ENCODE assay signal across 24 mouse cellular contexts in genomic region chr17:45028441-45028840, GRCm38 (mm10).
DNase-seq lines count a peak whose midpoint lies in the region; ATAC-seq and TF ChIP-seq lines count a peak whose summit lies in the region.
"Had no signal": no experiment of that assay in that cellular context is flagged by ENCODE, and none has a peak within 500 bp of the region (broad histone marks: within the 10 kb centered on the region; RNA-seq: fewer than 3 reads in every experiment).

No protein-coding gene starts in this region.

- H3K4me1 ChIP-seq in embryonic facial prominence, embryonic 14.5 days (ENCODE audit: control insufficient read depth, insufficient read depth, low read length) = peaks cover under 1% of the 10 kb centered on the region; the same call in 1 of the 2 replicates
- H3K4me1 ChIP-seq in embryonic facial prominence, embryonic 10.5 days = peaks cover 14% of the 10 kb centered on the region
- H3K4me1 ChIP-seq in kidney, postnatal 0 days (replicated peaks; ENCODE audit: insufficient read depth, low read length) = no peaks in the 10 kb centered on the region
- H3K4me1 ChIP-seq: limb, embryonic 15.5 days had no signal

- H3K9ac ChIP-seq in embryonic facial prominence, embryonic 14.5 days (ENCODE audit: low read depth, low read length) = no peak overlapping the region
- H3K9ac ChIP-seq in kidney, postnatal 0 days (ENCODE audit: low read depth, low read length) = no peak overlapping the region
- H3K9ac ChIP-seq: forebrain, postnatal 0 days; heart, embryonic 13.5 days; limb, embryonic 15.5 days; liver, embryonic 14.5 days; lung, embryonic 14.5 days had no signal

- H3K4me2 ChIP-seq in embryonic facial prominence, embryonic 14.5 days (ENCODE audit: low read depth, low read length) = no peak overlapping the region
- no peak overlapping the region for H3K4me2 ChIP-seq in kidney, postnatal 0 days (ENCODE audit: low read length)
- H3K4me2 ChIP-seq: heart, embryonic 13.5 days; limb, embryonic 15.5 days; lung, embryonic 14.5 days had no signal

- no peaks in the 10 kb centered on the region for H3K36me3 ChIP-seq in embryonic facial prominence, embryonic 14.5 days (ENCODE audit: control insufficient read depth, insufficient read depth, low read length)
- no peaks in the 10 kb centered on the region for H3K36me3 ChIP-seq in embryonic facial prominence, embryonic 10.5 days (replicated peaks)
- H3K36me3 ChIP-seq in kidney, postnatal 0 days (ENCODE audit: insufficient read depth, low read length) = no peaks in the 10 kb centered on the region
- H3K36me3 ChIP-seq: heart, embryonic 13.5 days; limb, embryonic 15.5 days had no signal

- ATAC-seq in embryonic facial prominence, embryonic 14.5 days (ENCODE audit: low read depth) = no peak
- ATAC-seq in kidney, postnatal 0 days (replicated peaks; ENCODE audit: low FRiP score, low read depth) = no peak
- ATAC-seq: forebrain, postnatal 0 days; hindbrain, postnatal 0 days; intestine, postnatal 0 days had no signal

- no peak overlapping the region for H3K4me3 ChIP-seq in embryonic facial prominence, embryonic 14.5 days (ENCODE audit: low read depth, low read length)
- H3K4me3 ChIP-seq in embryonic facial prominence, embryonic 10.5 days = no peak overlapping the region
- H3K4me3 ChIP-seq in kidney, postnatal 0 days (replicated peaks; ENCODE audit: low read depth, low read length) = no peak overlapping the region
- H3K4me3 ChIP-seq: heart, embryonic 13.5 days; left cerebral cortex, adult 2 months; limb, embryonic 15.5 days; megakaryocyte, embryonic 14.5 days had no signal

- WGBS in embryonic facial prominence, embryonic 14.5 days = 41% methylated on average over 3 of the region's 3 CpGs
- 73% methylated on average over 3 of the region's 3 CpGs for WGBS in embryonic facial prominence, embryonic 10.5 days
- WGBS in kidney, postnatal 0 days = 30% methylated on average over 3 of the region's 3 CpGs

- no peak for TF ChIP-seq CTCF in kidney, postnatal 0 days (IDR thresholded peaks at IDR 0.05; ENCODE audit: low read depth)

- DNase-seq in embryonic facial prominence, embryonic 14.5 days (ENCODE audit: low spot score) = peak; percentile 32
- no peak for DNase-seq in embryonic facial prominence, embryonic 10.5 days (ENCODE audit: low spot score)
- peak; percentile 15 for DNase-seq in heart, postnatal 4 days
- DNase-seq in heart, adult 9 months (ENCODE audit: low spot score in 2 of 2) = no peak
- DNase-seq in kidney, postnatal 0 days (ENCODE audit: low spot score) = peak; percentile 51
- no peak for DNase-seq in frontal cortex, postnatal 10 days (ENCODE audit: low spot score in 2 of 2)
- DNase-seq in left cerebral cortex, adult 9 months (ENCODE audit: low spot score in 2 of 2) = no peak
- DNase-seq: adrenal gland, postnatal 14 days; cerebellum, adult 8-10 months; forebrain, postnatal 0 days; gastrocnemius, postnatal 25 days; layer of hippocampus, adult 9-11 months; left cerebral cortex, postnatal 4 days; lung, embryonic 14.5 days; midbrain, embryonic 14.5 days; thymus, adult 18-20 months; thymus, postnatal 36 days had no signal

- no peaks in the 10 kb centered on the region for H3K9me3 ChIP-seq in embryonic facial prominence, embryonic 14.5 days (ENCODE audit: control insufficient read depth, low read length)
- H3K9me3 ChIP-seq in embryonic facial prominence, embryonic 10.5 days = no peaks in the 10 kb centered on the region
- no peaks in the 10 kb centered on the region for H3K9me3 ChIP-seq in kidney, postnatal 0 days (replicated peaks; ENCODE audit: low read length)
- H3K9me3 ChIP-seq: heart, embryonic 13.5 days; limb, embryonic 15.5 days; megakaryocyte, embryonic 14.5 days had no signal

- H3K27me3 ChIP-seq in embryonic facial prominence, embryonic 14.5 days (replicated peaks; ENCODE audit: control insufficient read depth, insufficient read depth, low read length) = no peaks in the 10 kb centered on the region
- no peaks in the 10 kb centered on the region for H3K27me3 ChIP-seq in embryonic facial prominence, embryonic 10.5 days (replicated peaks; ENCODE audit: low read depth, poor library complexity, severe bottlenecking)
- no peaks in the 10 kb centered on the region for H3K27me3 ChIP-seq in kidney, postnatal 0 days (ENCODE audit: insufficient read depth, low read length)
- H3K27me3 ChIP-seq: heart, embryonic 13.5 days; limb, embryonic 15.5 days; megakaryocyte, embryonic 14.5 days had no signal

- no peak overlapping the region for H3K27ac ChIP-seq in embryonic facial prominence, embryonic 14.5 days (replicated peaks; ENCODE audit: low read depth, low read length)
- no peak overlapping the region for H3K27ac ChIP-seq in embryonic facial prominence, embryonic 10.5 days (replicated peaks)
- no peak overlapping the region for H3K27ac ChIP-seq in kidney, postnatal 0 days
- H3K27ac ChIP-seq: hindbrain, postnatal 0 days; left cerebral cortex, adult 2 months; limb, embryonic 15.5 days; liver, embryonic 14.5 days had no signal

Comparison
In these comparisons a context has a peak if more than half of its experiments do, and no peak if none do; other contexts are left out.
1. DNase-seq: peak in embryonic facial prominence, embryonic 14.5 days (single experiment), heart, postnatal 4 days (single experiment) and kidney, postnatal 0 days (single experiment); none in embryonic facial prominence, embryonic 10.5 days (single experiment), heart, adult 9 months (0 of 2), frontal cortex, postnatal 10 days (0 of 2) and left cerebral cortex, adult 9 months (0 of 2).